8 mouse cellular contexts compared by ENCODE assay signal in the genomic region with DNA sequence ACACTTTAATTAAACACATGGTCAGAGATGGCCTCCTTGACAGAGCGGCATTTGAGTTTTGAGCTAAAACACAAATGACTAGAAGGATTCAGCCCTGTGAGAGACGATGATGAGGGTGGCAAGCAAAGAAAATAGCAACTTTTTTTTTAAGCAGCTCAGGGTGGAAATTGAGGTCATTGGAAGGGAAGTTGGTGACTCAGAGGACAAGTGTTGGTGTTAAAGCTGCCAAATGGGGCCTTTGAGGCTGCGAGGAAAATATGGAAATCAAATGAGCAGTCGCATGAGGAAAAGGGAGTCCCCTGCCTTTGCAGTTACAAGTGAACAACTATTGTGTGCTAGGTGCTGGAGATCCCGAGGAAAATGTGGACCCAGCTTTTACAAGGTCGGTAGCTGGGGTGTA.
DNase-seq lines count a peak whose midpoint lies in the region; ATAC-seq and TF ChIP-seq lines count a peak whose summit lies in the region.

No protein-coding gene starts in this region.

- no peak for TF ChIP-seq RAD21 in CH12.LX (IDR thresholded peaks at IDR 0.05; ENCODE audit: low read depth, low read length)

- in situ Hi-C loops in CH12.LX (cut with MboI; ENCODE audit: low pct_ligation_motif_present, low pct_unique_long_range_greater_than_20kb, low sequenced_read_pairs): no loop called here

- dilution Hi-C loops in CH12.LX (cut with MboI; ENCODE audit: extremely low pct_ligation_motif_present, extremely low pct_unique_long_range_greater_than_20kb, low sequenced_read_pairs): no loop called here

- no peaks in the 10 kb centered on the region for H3K36me3 ChIP-seq in CH12.LX (replicated peaks in 1 of 2; ENCODE audit: control insufficient read depth in 1 of 2, insufficient read depth in 1 of 2, low read length in 1 of 2)
- no peaks in the 10 kb centered on the region for H3K36me3 ChIP-seq in limb, embryonic 15.5 days

- H3K9me3 ChIP-seq in CH12.LX (replicated peaks; ENCODE audit: low read length): no peaks in the 10 kb centered on the region
- no peaks in the 10 kb centered on the region for H3K9me3 ChIP-seq in limb, embryonic 15.5 days

- peaks cover 4 to 12% of the 10 kb centered on the region in 2 experiments; a peak in 3 of 4 replicates for H3K4me1 ChIP-seq in CH12.LX (ENCODE audit: control insufficient read depth in 1 of 2, insufficient read depth in 2 of 2)
- peaks cover 22% of the 10 kb centered on the region for H3K4me1 ChIP-seq in limb, embryonic 15.5 days

- H3K9ac ChIP-seq in CH12.LX (ENCODE audit: insufficient read depth, low read depth): no peak overlapping the region
- H3K9ac ChIP-seq in limb, embryonic 15.5 days: no peak overlapping the region

- no peak for TF ChIP-seq CTCF in CH12.LX (conservative IDR thresholded peaks at IDR 0.05 in 1 of 2, IDR thresholded peaks at IDR 0.05 in 1 of 2; ENCODE audit: low read depth in 2 of 2, low read length in 2 of 2)

- no peak overlapping the region for H3K4me3 ChIP-seq in CH12.LX (replicated peaks in 1 of 3; ENCODE audit: low read depth in 2 of 3, low read length in 2 of 3, poor library complexity in 1 of 3)
- peak overlapping the region; percentile 76 for H3K4me3 ChIP-seq in limb, embryonic 15.5 days

- no peak for TF ChIP-seq POLR2A in CH12.LX (IDR thresholded peaks at IDR 0.05; ENCODE audit: low read depth, low read length)

- H3K79me2 ChIP-seq in CH12.LX (replicated peaks; ENCODE audit: control insufficient read depth, extremely low read depth, insufficient read depth, poor library complexity, severe bottlenecking): no peaks in the 10 kb centered on the region

- no peak for ATAC-seq in cerebellum, adult (ENCODE audit: insufficient number of reproducible peaks, low FRiP score, low TSS enrichment)
- no peak for ATAC-seq in limb, embryonic 15.5 days (ENCODE audit: insufficient number of reproducible peaks, low FRiP score, low TSS enrichment, low read depth)

- TF ChIP-seq EP300 in CH12.LX (IDR thresholded peaks at IDR 0.05; ENCODE audit: low read length): 0 out of 2 replicates have a peak, but pooled peaks have one; percentile 18

- H3K27me3 ChIP-seq in CH12.LX (replicated peaks): peaks cover 74% of the 10 kb centered on the region
- 0 out of 2 replicates have a peak, but pooled peaks cover 6% of the 10 kb centered on the region for H3K27me3 ChIP-seq in limb, embryonic 15.5 days

- DNase-seq in cerebellum, adult 9-10 months: peak; percentile 71
- DNase-seq in CH12.LX (ENCODE audit: extremely low read depth): peak; percentile 35
- DNase-seq in heart, adult 9 months (ENCODE audit: low spot score in 2 of 2): peak; percentile 43 to 51
- no peak for DNase-seq in thymus, postnatal 36 days
- DNase-seq in urinary bladder, postnatal 14 days (ENCODE audit: low spot score): no peak
- DNase-seq in kidney, adult 9 months: no peak

- WGBS in limb, embryonic 15.5 days: 24% methylated on average over 6 of the region's 6 CpGs

- H3K4me2 ChIP-seq in CH12.LX (ENCODE audit: insufficient read depth, low read depth, poor library complexity, severe bottlenecking): no peak overlapping the region
- H3K4me2 ChIP-seq in limb, embryonic 15.5 days: peak overlapping the region; percentile 96; the same call in 1 of the 2 replicates

- no peak overlapping the region for H3K27ac ChIP-seq in CH12.LX (ENCODE audit: insufficient read depth, low read depth)
- peak overlapping the region; percentile 98; the same call in 1 of the 2 replicates for H3K27ac ChIP-seq in limb, embryonic 15.5 days

TF ChIP-seq in CH12.LX, 34 proteins besides CTCF, POLR2A, EP300 and RAD21:
- no peak for TF ChIP-seq POLR2AphosphoS2 (IDR thresholded peaks at IDR 0.05; ENCODE audit: low read depth, low read length)
- TF ChIP-seq SIN3A (IDR thresholded peaks at IDR 0.05; ENCODE audit: low read length): no peak
- 0 out of 2 replicates have a peak, but pooled peaks have one; percentile 45 for TF ChIP-seq ETS1 (conservative IDR thresholded peaks at IDR 0.05; ENCODE audit: low read depth, low read length)
- peak; percentile 70 for TF ChIP-seq ZNF384 (IDR thresholded peaks at IDR 0.05; ENCODE audit: low read depth, low read length)
- TF ChIP-seq SMC3 (IDR thresholded peaks at IDR 0.05; ENCODE audit: low read depth, low read length): no peak
- TF ChIP-seq UBTF (IDR thresholded peaks at IDR 0.05; ENCODE audit: low read depth, low read length): no peak
- TF ChIP-seq KAT2A (IDR thresholded peaks at IDR 0.05; ENCODE audit: insufficient replicate concordance, low read length): no peak
- no peak for TF ChIP-seq NELFE (IDR thresholded peaks at IDR 0.05; ENCODE audit: low read depth, low read length)
- TF ChIP-seq BHLHE40 (IDR thresholded peaks at IDR 0.05; ENCODE audit: low read depth, low read length): no peak
- no peak for TF ChIP-seq MAX (IDR thresholded peaks at IDR 0.05; ENCODE audit: low read length)
- TF ChIP-seq NRF1 (IDR thresholded peaks at IDR 0.05; ENCODE audit: low read depth, low read length): no peak
- no peak for TF ChIP-seq GABPA (IDR thresholded peaks at IDR 0.05; ENCODE audit: insufficient replicate concordance, low read depth, low read length)
TF ChIP-seq in CH12.LX: peak in this region for 2.

Comparison
In these comparisons a context has a peak if more than half of its experiments do, and no peak if none do; other contexts are left out.
1. DNase-seq: peak in cerebellum, adult 9-10 months (single experiment), CH12.LX (single experiment) and heart, adult 9 months (2 of 2); none in thymus, postnatal 36 days (0 of 2), urinary bladder, postnatal 14 days (single experiment) and kidney, adult 9 months (single experiment).